Mouse (Mus musculus): ENCODE measurements around the gene Usp16.

GRCm38 (mm10) chr16:87427516-87427915, 27.0 kb upstream of the Usp16 start:
- TF ChIP-seq CTCF (IDR thresholded peaks at IDR 0.05; ENCODE audit: extremely low read depth, insufficient read depth, insufficient read length, insufficient replicate concordance) (no peak), POLR2A (IDR thresholded peaks at IDR 0.05; ENCODE audit: low read depth, low read length) (no peak)

All from spleen, adult 2 months (tissue).